Mouse (Mus musculus): ENCODE data around the gene Irf6. TPM values are rescaled to one million over a fixed set of nuclear protein-coding genes. Genes with fewer than 3 reads are reported as not detected.

Irf6 gene
- polyA plus RNA-seq, 1 experiment from 2014 or later = 5.9 TPM

DNA sequence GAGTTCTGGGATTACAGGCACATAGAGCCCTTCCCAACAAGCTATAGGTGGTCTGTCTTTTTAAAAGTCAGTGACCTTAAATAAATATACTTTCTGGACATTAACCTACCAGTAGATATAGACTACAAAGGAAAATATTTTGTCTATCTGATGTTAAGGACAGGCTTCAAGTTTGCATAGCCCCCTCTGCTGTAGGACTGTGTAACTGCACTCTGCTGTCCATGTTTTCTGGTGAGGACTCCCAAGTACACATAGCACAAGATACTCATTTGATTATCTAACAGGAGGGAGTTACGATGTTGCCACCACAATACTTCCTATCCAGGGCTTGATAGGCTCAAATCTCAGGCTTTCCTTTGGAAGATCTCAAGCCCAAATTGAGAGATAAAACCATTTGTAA lies 19.2 kb upstream of the Irf6 start:
- ATAC-seq (ENCODE audit: extremely low read depth, insufficient number of reproducible peaks, low FRiP score, low TSS enrichment) = no peak
- H3K4me2 ChIP-seq = no peak overlapping the region
- no peak overlapping the region for H3K27ac ChIP-seq (replicated peaks)
- no peak overlapping the region for H3K4me3 ChIP-seq
- 77% methylated on average over 1 of the region's 1 CpGs for WGBS
- H3K27me3 ChIP-seq (replicated peaks) = no peaks in the 10 kb centered on the region
- no peak overlapping the region for H3K9ac ChIP-seq
- peaks cover 12% of the 10 kb centered on the region for H3K4me1 ChIP-seq
- H3K36me3 ChIP-seq = no peaks in the 10 kb centered on the region
- no peaks in the 10 kb centered on the region for H3K9me3 ChIP-seq

DNA sequence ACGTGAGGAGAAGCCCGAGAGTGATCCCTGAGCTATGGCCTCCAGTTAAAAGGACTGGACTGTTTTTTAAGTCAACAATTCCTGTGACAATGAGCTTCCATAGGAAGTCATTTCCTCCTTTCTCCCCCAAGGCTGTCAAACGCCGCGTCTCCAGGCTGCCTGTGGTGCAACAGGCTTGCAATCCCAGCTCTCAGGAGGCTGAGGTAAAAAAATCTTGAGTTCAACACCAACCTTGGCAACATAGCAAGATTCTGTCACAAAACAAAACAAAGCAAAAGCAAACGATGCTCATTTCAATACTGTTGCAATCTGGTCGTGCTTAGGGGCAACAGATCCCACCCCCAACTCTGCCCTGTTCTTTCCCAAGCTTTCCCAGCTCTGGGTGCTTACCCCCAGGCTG lies 14.8 kb upstream of the Irf6 start:
- no peak overlapping the region for H3K4me2 ChIP-seq
- no peaks in the 10 kb centered on the region for H3K36me3 ChIP-seq
- H3K27me3 ChIP-seq (replicated peaks) = no peaks in the 10 kb centered on the region
- no peaks in the 10 kb centered on the region for H3K4me1 ChIP-seq
- H3K9me3 ChIP-seq = no peaks in the 10 kb centered on the region
- no peak for ATAC-seq (ENCODE audit: extremely low read depth, insufficient number of reproducible peaks, low FRiP score, low TSS enrichment)
- H3K27ac ChIP-seq (replicated peaks) = peak overlapping the region; percentile 29; the same call in 1 of the 2 replicates
- no peak overlapping the region for H3K9ac ChIP-seq
- H3K4me3 ChIP-seq = no peak overlapping the region
- 42% methylated on average over 7 of the region's 7 CpGs for WGBS

GRCm38 (mm10) chr1:193138669-193139068 lies 14.2 kb upstream of the Irf6 start:
- H3K4me3 ChIP-seq = no peak overlapping the region
- ATAC-seq (ENCODE audit: extremely low read depth, insufficient number of reproducible peaks, low FRiP score, low TSS enrichment) = no peak
- 29% methylated on average over 3 of the region's 3 CpGs for WGBS
- H3K4me1 ChIP-seq = no peaks in the 10 kb centered on the region
- no peaks in the 10 kb centered on the region for H3K9me3 ChIP-seq
- no peak overlapping the region for H3K4me2 ChIP-seq
- H3K36me3 ChIP-seq = no peaks in the 10 kb centered on the region
- H3K27ac ChIP-seq (replicated peaks) = no peak overlapping the region; the same call in 1 of the 2 replicates
- H3K9ac ChIP-seq = no peak overlapping the region
- H3K27me3 ChIP-seq (replicated peaks) = no peaks in the 10 kb centered on the region

- Histone ChIP-seq H3K27me3 (replicated peaks) (peaks cover 8% of the 10 kb centered on the region; the same call in 1 of the 2 replicates), H3K9me3 (no peaks in the 10 kb centered on the region), H3K27ac (replicated peaks) (no peak overlapping the region), H3K9ac (no peak overlapping the region), H3K36me3 (no peaks in the 10 kb centered on the region), H3K4me3 (no peak overlapping the region), H3K4me1 (no peaks in the 10 kb centered on the region), H3K4me2 (no peak overlapping the region)
- ATAC-seq (ENCODE audit: extremely low read depth, insufficient number of reproducible peaks, low FRiP score, low TSS enrichment) = no peak
- 57% methylated on average over 7 of the region's 7 CpGs for WGBS
These were observed 11.8 kb upstream of the Irf6 start for GRCm38 (mm10) chr1:193141118-193141517.

GRCm38 (mm10) chr1:193142517-193143062 lies 10.3 kb upstream of the Irf6 start:
- Histone ChIP-seq H3K27ac (replicated peaks) (no peak overlapping the region), H3K4me3 (no peak overlapping the region), H3K9ac (no peak overlapping the region), H3K36me3 (no peaks in the 10 kb centered on the region), H3K4me1 (no peaks in the 10 kb centered on the region), H3K4me2 (no peak overlapping the region), H3K9me3 (no peaks in the 10 kb centered on the region), H3K27me3 (replicated peaks) (peaks cover 8% of the 10 kb centered on the region; the same call in 1 of the 2 replicates)
- ATAC-seq (ENCODE audit: extremely low read depth, insufficient number of reproducible peaks, low FRiP score, low TSS enrichment) = no peak
- 77% methylated on average over 8 of the region's 8 CpGs for WGBS

- Histone ChIP-seq H3K9ac (no peak overlapping the region), H3K4me1 (peaks cover 12% of the 10 kb centered on the region)
These were observed 8.4 kb upstream of the Irf6 start for GRCm38 (mm10) chr1:193144516-193144915.

DNA sequence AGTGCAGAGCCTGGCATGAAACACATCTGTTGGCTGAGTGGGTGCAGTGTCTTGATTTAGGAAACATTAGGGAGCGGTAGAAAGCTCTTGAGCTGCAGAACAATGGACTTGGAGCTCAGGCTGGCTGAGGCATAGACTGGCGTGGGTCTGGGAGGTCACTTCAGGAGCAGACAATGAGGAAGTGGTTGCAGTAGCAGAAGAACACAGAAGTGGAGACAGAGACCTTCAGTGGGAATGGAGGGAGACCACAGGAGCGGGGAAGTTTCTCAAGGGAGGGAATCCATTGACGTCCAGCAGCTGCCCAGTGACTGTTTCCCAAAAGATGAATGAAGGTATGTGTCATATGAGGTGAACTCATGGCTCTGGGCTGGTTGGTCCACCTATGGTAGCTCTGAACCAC lies 7.8 kb upstream of the Irf6 start:
- H3K27ac ChIP-seq (replicated peaks) = no peak overlapping the region
- H3K4me1 ChIP-seq = peaks cover 15% of the 10 kb centered on the region
- no peaks in the 10 kb centered on the region for H3K9me3 ChIP-seq
- H3K36me3 ChIP-seq = no peaks in the 10 kb centered on the region
- H3K4me3 ChIP-seq = no peak overlapping the region
- peaks cover 8% of the 10 kb centered on the region; the same call in 1 of the 2 replicates for H3K27me3 ChIP-seq (replicated peaks)
- no peak for ATAC-seq (ENCODE audit: extremely low read depth, insufficient number of reproducible peaks, low FRiP score, low TSS enrichment)
- H3K4me2 ChIP-seq = no peak overlapping the region
- no peak overlapping the region for H3K9ac ChIP-seq
- WGBS = 63% methylated on average over 4 of the region's 4 CpGs

More at GRCm38 (mm10) chr1:193144516-193144915, 8.4 kb upstream of the Irf6 start:
- no peak for ATAC-seq (ENCODE audit: extremely low read depth, insufficient number of reproducible peaks, low FRiP score, low TSS enrichment)
- Histone ChIP-seq H3K27ac (replicated peaks) (no peak overlapping the region), H3K4me3 (no peak overlapping the region), H3K9me3 (no peaks in the 10 kb centered on the region), H3K27me3 (replicated peaks) (peaks cover 8% of the 10 kb centered on the region; the same call in 1 of the 2 replicates), H3K4me2 (no peak overlapping the region), H3K36me3 (no peaks in the 10 kb centered on the region)
- 80% methylated on average over 6 of the region's 6 CpGs for WGBS

GRCm38 (mm10) chr1:193146416-193146815 lies 6.5 kb upstream of the Irf6 start:
- Histone ChIP-seq H3K4me3 (no peak overlapping the region), H3K36me3 (no peaks in the 10 kb centered on the region), H3K27ac (replicated peaks) (no peak overlapping the region), H3K9me3 (no peaks in the 10 kb centered on the region), H3K4me1 (peaks cover 23% of the 10 kb centered on the region), H3K9ac (no peak overlapping the region), H3K27me3 (replicated peaks) (peaks cover 8% of the 10 kb centered on the region; the same call in 1 of the 2 replicates), H3K4me2 (no peak overlapping the region)
- WGBS = 75% methylated on average over 1 of the region's 1 CpGs
- ATAC-seq (ENCODE audit: extremely low read depth, insufficient number of reproducible peaks, low FRiP score, low TSS enrichment) = no peak

GRCm38 (mm10) chr1:193149231-193149630 lies 3.7 kb upstream of the Irf6 start:
- H3K27ac ChIP-seq (replicated peaks) = 0 out of 2 replicates have a peak overlapping the region, but pooled peaks have one; percentile 20
- H3K9me3 ChIP-seq = no peaks in the 10 kb centered on the region
- ATAC-seq (ENCODE audit: extremely low read depth, insufficient number of reproducible peaks, low FRiP score, low TSS enrichment) = no peak
- H3K27me3 ChIP-seq (replicated peaks) = peaks cover 25% of the 10 kb centered on the region
- 48% methylated on average over 3 of the region's 3 CpGs for WGBS
- no peaks in the 10 kb centered on the region for H3K36me3 ChIP-seq
- H3K9ac ChIP-seq = no peak overlapping the region
- H3K4me2 ChIP-seq = no peak overlapping the region
- H3K4me3 ChIP-seq = no peak overlapping the region
- peaks cover 38% of the 10 kb centered on the region for H3K4me1 ChIP-seq

DNA sequence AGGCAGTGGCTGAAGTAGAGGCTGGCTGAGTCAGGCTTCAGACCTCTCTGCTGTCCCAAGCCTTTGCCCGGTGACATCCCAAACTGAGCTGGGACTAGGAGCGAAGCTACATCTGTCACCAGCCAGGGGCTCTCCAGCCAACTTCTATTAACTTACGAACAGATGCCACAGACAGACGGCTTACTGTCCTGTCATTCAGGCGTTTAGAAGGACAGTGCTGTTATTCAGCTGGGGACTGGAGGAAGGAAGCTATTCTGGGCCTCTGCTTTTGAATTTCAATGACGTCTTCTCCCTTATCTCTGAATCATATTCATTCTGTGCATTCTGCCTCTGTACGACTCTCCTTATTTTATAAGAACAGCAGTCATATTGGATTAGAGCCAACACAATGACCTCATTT lies 1.8 kb upstream of the Irf6 start:
- no peak overlapping the region for H3K4me3 ChIP-seq
- no peak for ATAC-seq (ENCODE audit: extremely low read depth, insufficient number of reproducible peaks, low FRiP score, low TSS enrichment)
- H3K4me1 ChIP-seq = peaks cover 39% of the 10 kb centered on the region
- H3K27me3 ChIP-seq (replicated peaks) = peaks cover 29% of the 10 kb centered on the region
- peak overlapping the region; percentile 31; the same call in 1 of the 2 replicates for H3K4me2 ChIP-seq
- peak overlapping the region; percentile 58; the same call in 1 of the 2 replicates for H3K9ac ChIP-seq
- 14% methylated on average over 7 of the region's 7 CpGs for WGBS
- H3K9me3 ChIP-seq = no peaks in the 10 kb centered on the region
- peak overlapping the region; percentile 38 for H3K27ac ChIP-seq (replicated peaks)
- H3K36me3 ChIP-seq = no peaks in the 10 kb centered on the region

DNA sequence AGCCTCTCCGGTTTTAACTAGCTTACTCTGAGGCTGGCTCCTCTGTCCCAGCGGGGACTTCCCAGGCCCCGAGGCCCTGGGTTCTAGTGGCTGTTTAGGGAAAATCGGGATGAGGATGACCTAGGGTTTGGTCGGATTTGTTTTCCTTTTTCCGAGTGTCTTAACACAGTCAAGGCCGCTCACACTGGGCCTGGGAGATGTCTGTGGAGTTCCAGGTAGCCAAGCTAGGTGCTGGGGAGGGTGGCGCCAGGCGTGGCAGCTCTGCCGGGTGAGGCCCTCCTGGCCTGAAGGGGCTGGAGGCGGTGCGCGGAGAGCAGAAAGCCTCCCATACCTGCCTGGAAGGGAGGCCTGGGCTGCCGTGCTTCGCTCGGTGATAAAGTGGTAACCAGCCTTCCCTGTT lies 650 bp downstream of the Irf6 start:
- Histone ChIP-seq H3K9me3 (no peaks in the 10 kb centered on the region), H3K36me3 (no peaks in the 10 kb centered on the region), H3K4me1 (peaks cover 45% of the 10 kb centered on the region), H3K4me2 (peak overlapping the region; percentile 81), H3K9ac (peak overlapping the region; percentile 73), H3K27me3 (replicated peaks) (peaks cover 29% of the 10 kb centered on the region), H3K27ac (replicated peaks) (no peak overlapping the region), H3K4me3 (peak overlapping the region; percentile 57)
- WGBS = 28% methylated on average over 16 of the region's 16 CpGs
- no peak for ATAC-seq (ENCODE audit: extremely low read depth, insufficient number of reproducible peaks, low FRiP score, low TSS enrichment)

Data from heart, embryonic 13.5 days (tissue).